Mouse (Mus musculus): ENCODE results near the gene Zc3h8. TPM values are rescaled to one million over a fixed set of nuclear protein-coding genes. Genes with fewer than 3 reads are reported as not detected.

The Zc3h8 gene
- total RNA-seq, 2 experiments from 2014 or later: 7.5 to 7.8 TPM

DNA sequence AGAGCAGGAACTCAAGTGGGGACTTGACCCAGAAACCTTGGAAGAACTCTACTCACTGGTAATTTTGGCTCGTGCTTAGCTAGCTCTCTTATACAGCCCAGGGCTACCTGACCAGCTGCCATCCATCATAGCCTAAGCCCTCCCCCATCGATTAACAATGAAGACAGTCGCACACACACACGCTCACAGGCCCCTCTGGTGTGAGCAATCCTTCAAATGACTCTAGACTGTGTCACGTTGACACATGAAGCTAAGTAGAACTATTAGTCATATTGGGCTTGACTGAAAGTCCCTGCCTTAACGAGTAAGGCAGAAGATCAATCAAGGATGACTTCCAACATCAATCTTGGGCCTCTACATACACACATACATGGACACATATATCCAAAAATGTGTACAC lies 41.0 kb downstream of the Zc3h8 start:
- intact Hi-C loops (cut with DNase I): no loop called here
- DNase-seq: no peak

DNA sequence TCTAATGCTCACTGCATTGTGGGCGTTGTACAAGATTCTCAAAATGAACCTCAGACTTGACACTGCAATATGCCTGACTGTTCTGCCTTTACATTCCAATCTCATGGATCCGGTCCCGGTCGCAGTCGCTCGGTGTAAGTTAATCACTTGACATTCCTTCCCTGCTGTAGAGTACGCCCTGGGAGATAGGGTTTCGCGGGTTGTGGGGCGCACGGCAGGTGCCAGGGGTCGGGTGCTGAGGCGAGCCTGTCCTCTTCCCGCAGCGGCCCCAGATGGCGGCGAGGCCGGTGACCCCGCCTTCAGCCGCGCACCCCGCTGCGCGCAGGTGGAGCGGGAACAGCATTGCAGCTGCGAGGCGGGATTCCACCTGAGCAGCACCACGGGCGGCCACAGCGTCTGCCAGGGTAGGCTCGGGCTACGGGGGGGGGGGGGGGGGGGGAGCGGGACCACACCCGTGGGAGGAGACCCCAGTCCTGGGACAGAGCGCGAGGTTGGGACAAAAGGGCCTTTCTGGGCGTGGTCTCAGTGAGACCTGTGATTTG lies 51.6 kb downstream of the Zc3h8 start:
- intact Hi-C loops (cut with DNase I): no loop called here
- no peak for DNase-seq

DNA sequence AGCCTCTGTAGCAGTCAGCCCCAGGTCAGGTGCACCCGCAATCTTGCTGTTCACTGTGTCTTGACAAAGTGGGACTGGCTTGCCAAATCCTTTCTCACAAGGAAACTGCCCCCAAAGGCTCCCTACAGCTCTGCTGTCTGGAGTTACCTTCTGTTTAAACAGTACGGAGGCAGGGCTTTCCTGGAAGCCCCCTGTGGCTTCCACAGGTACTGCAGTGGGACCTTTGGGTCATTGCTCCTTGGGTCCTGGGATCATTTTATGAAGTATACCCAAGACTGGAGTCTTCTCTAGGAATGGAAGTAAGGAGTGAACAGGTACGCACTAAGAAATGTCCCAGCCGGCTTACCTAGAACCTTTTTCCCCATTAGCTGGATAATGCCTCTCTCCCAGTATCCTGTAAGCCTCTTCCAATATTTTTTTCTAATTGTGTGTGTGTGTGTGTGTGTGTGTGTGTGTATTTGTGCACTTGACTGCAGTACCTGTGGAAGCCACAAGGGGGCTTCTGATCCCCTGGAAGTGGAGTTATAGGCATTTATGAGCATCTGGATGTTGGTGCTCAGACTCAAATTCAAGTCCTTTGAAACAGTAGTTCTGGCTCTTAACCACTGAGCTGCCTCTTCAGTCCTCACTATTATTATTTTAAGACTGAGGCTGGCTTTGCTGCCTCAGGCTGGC lies 53.1 kb downstream of the Zc3h8 start:
- intact Hi-C loops (cut with DNase I): no loop called here
- DNase-seq: no peak

DNA sequence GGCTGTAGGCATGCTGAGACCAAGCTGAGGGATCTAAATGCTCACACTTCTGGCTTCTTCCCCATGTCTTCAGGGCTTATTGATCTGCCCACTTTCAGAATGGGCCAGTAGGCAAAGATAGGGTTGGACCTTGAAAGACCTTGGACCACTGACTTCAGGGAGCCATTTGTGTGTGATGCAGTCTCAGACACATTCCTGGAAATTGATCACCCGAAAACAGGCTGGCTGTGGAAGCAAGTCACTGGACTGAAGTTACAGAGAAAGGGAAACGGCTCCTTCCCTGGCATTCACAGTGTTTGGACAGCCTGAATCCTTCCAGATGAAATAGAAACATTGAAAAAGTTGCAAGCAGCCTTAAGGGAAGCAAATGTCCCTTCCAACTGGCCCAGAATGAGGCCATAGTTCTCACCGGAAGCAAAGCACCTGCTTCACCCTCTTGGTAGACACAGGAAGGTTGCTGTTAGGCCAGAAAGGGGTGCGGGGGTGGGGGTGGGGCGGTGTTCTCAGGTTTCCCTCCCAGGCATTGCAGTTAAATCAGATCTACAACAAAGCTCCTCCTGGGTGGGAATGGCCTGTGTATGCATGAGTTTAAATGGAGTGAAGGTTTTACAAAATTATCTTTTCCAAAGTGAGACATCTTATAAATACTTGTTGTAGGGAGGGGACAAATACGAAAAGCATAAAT lies 55.9 kb downstream of the Zc3h8 start:
- intact Hi-C loops (cut with DNase I): no loop called here
- no peak for DNase-seq

DNA sequence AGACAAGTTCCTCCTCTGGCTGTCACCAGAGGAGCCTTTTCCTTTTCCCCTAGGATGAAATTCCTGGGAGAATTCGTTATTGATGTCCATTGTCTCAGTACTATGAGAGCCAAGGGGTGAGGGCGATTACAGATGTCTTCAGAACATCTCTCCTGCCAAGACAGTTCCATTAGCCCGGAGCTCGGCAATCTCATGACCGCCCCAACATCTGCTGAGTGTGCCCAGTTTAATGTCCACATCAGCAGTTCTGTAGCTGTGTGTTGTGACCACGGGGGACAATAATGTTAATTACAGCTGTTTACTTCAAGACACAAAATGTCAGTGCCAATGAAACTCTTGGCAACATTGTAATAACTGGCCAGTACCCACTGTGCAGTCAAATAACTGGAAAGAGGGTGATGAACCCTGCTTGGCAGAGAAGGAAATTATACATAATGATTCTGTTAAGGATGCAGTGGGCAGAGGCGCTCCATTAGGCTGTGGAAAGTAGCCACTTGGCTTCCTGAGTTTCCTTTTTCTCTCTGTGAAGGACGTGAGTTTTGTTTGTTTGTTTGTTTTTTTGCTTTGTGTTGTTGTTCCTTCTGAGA lies 58.6 kb downstream of the Zc3h8 start:
- intact Hi-C loops (cut with DNase I): no loop called here
- no peak for DNase-seq

DNA sequence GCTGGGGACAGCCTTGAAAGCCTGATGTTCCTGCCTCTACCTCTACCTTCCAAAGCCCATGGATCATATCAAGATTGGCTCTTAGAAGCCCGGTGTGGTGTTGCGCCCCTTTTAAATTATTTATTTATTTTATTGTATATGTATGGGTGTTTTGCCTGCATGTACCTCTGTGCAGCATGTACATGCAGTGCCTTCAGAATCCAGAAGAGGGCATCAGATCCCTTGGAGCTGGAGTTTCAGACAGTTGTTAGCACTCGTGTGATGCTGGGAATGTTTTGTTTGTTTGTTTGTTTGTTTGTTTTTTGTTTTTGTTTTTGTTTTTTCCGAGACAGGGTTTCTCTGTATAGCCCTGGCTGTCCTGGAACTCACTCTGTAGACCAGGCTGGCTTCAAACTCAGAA lies 62.6 kb downstream of the Zc3h8 start:
- no peak for DNase-seq
- intact Hi-C loops (cut with DNase I): no loop called here

Small RNAs within 50 kb of the gene (microRNA-seq; reads per million reads assigned to microRNA genes)
- 0 reads per million in 2 experiments for gene Gm22859

Other genes starting within 250 kb of the Zc3h8 start
- 1 to 10 TPM; 1.7 to 2.0 TPM for gene Mertk, start 245.1 kb downstream of the Zc3h8 start, total RNA-seq (2021)
- 10 to 100 TPM; 11.4 to 13.0 TPM for gene Tmem87b, start 126.0 kb downstream of the Zc3h8 start, total RNA-seq (2021)
- 1 to 10 TPM; 3.6 to 6.9 TPM for gene Fbln7, start 81.1 kb downstream of the Zc3h8 start, total RNA-seq (2021)
- gene Zc3h6, start 23.3 kb upstream of the Zc3h8 start, total RNA-seq (2021): 1 to 10 TPM; 5.0 to 7.6 TPM
- gene Gm10762, start 23.6 kb upstream of the Zc3h8 start, total RNA-seq (2021): 10 to 100 TPM; 15.3 to 15.7 TPM
- gene Vinac1, start 104.1 kb upstream of the Zc3h8 start, total RNA-seq (2021): not detected
- 1 to 10 TPM; 5.6 to 6.5 TPM for gene Ttl, start 121.9 kb upstream of the Zc3h8 start, total RNA-seq (2021)
- 10 to 100 TPM in 1 of 2 experiments, 1 to 10 TPM in 1; 8.9 to 11.7 TPM for gene Polr1b, start 156.9 kb upstream of the Zc3h8 start, total RNA-seq (2021)
- 1 to 10 TPM; 8.4 to 8.7 TPM for gene Chchd5, start 185.6 kb upstream of the Zc3h8 start, total RNA-seq (2021)

Measured in gastrocnemius, postnatal 36 days (tissue).